Mouse (Mus musculus) liver, adult 2 months (tissue): ENCODE measurements at regions not wholly inside any gene's neighbourhood (a gene's known extent, or its start where the extent isn't known, plus 50 kb on each side); places are given as distances from the start of the nearest gene placed in this dataset.

Source experiments
- DNase-seq: peaks from one replicate; pipeline ENCODE4 v3.0.0-alpha.2; 2011; ENCODE audit warnings: low read depth, low spot score; ENCODE audit errors: extremely low read depth
- H3K27ac ChIP-seq: fragments of 200-500 bp; replicated peaks from 2 replicates; pipeline ENCODE4 v1.5.1; 2012; ENCODE audit warnings: low read depth, mild to moderate bottlenecking, control low read depth, inconsistent platforms, low read length; ENCODE audit not compliant: insufficient read depth
- H3K27me3 ChIP-seq: fragments of 200-500 bp; 2 replicates; pipeline ENCODE4 v1.6.1; 2012; ENCODE audit warnings: mild to moderate bottlenecking, moderate library complexity, low read length, inconsistent platforms; ENCODE audit not compliant: control insufficient read depth, insufficient read depth
- H3K36me3 ChIP-seq: fragments of 200-500 bp; 2 replicates; pipeline ENCODE4 v1.6.1; 2012; ENCODE audit warnings: low read length, inconsistent platforms; ENCODE audit not compliant: control insufficient read depth, insufficient read depth
- H3K4me1 ChIP-seq: fragments of 200-500 bp; 2 replicates; pipeline ENCODE4 v1.6.1; 2011; ENCODE audit warnings: low read length; ENCODE audit not compliant: control insufficient read depth, insufficient read depth
- H3K4me3 ChIP-seq: fragments of 200-500 bp; 2 replicates; pipeline ENCODE4 v1.5.1; 2011; ENCODE audit warnings: low read depth, mild to moderate bottlenecking, control low read depth, low read length, moderate library complexity; ENCODE audit not compliant: insufficient read depth
- H3K79me2 ChIP-seq: fragments of 200-500 bp; 2 replicates; pipeline ENCODE4 v1.6.1; 2012; ENCODE audit warnings: inconsistent platforms, mild to moderate bottlenecking, low read length, moderate library complexity; ENCODE audit not compliant: control insufficient read depth, insufficient read depth
- H3K9ac ChIP-seq: fragments of 200-500 bp; 2 replicates; pipeline ENCODE4 v1.6.1; 2012; ENCODE audit warnings: low read depth, mild to moderate bottlenecking, control low read depth, inconsistent platforms, low read length
- CTCF ChIP-seq: fragments of 200-500 bp; IDR thresholded peaks from 2 replicates; pipeline ENCODE4 v1.5.1; 2011; ENCODE audit warnings: low read depth, low read length, control low read depth
- POLR2A ChIP-seq: fragments of 200-500 bp; IDR thresholded peaks from 2 replicates; pipeline ENCODE4 v1.6.1; 2011; ENCODE audit warnings: low read length, control low read depth; ENCODE audit not compliant: insufficient read depth; ENCODE audit errors: extremely low read depth
- WGBS: fragments of 180-500 bp; shearing (Covaris S2); methylation state at CpG from one replicate; pipeline ENCODE4 v1.1.7; 2018; 5-methylcytosine and 5-hydroxymethylcytosine counted together

GRCm38 (mm10) chr13:78361236-78361635, 161.7 kb upstream of the Nr2f1 start:
- Histone ChIP-seq H3K9ac (no peak overlapping the region), H3K36me3 (no peaks in the 10 kb centered on the region), H3K27ac (no peak overlapping the region), H3K4me1 (no peaks in the 10 kb centered on the region), H3K27me3 (no peaks in the 10 kb centered on the region), H3K4me3 (no peak overlapping the region), H3K79me2 (no peaks in the 10 kb centered on the region)
- 61% methylated on average over 1 of the region's 1 CpGs for WGBS
- DNase-seq = no peak
- TF ChIP-seq POLR2A (no peak), CTCF (no peak)

GRCm38 (mm10) chr13:78348830-78349229, 149.3 kb upstream of the Nr2f1 start:
- Histone ChIP-seq H3K9ac (no peak overlapping the region), H3K27ac (no peak overlapping the region), H3K4me3 (no peak overlapping the region), H3K4me1 (no peaks in the 10 kb centered on the region), H3K27me3 (no peaks in the 10 kb centered on the region), H3K36me3 (no peaks in the 10 kb centered on the region), H3K79me2 (no peaks in the 10 kb centered on the region)
- no peak for DNase-seq
- 55% methylated on average over 3 of the region's 3 CpGs for WGBS
- no peak for TF ChIP-seq POLR2A
- TF ChIP-seq CTCF = no peak

GRCm38 (mm10) chr13:78324443-78325206, 125.1 kb upstream of the Nr2f1 start:
- 82% methylated on average over 4 of the region's 4 CpGs for WGBS
- Histone ChIP-seq H3K4me3 (no peak overlapping the region), H3K9ac (no peak overlapping the region), H3K27ac (no peak overlapping the region), H3K4me1 (no peaks in the 10 kb centered on the region), H3K36me3 (no peaks in the 10 kb centered on the region), H3K27me3 (no peaks in the 10 kb centered on the region), H3K79me2 (no peaks in the 10 kb centered on the region)
- DNase-seq = no peak
- no peak for TF ChIP-seq POLR2A
- no peak for TF ChIP-seq CTCF

DNA sequence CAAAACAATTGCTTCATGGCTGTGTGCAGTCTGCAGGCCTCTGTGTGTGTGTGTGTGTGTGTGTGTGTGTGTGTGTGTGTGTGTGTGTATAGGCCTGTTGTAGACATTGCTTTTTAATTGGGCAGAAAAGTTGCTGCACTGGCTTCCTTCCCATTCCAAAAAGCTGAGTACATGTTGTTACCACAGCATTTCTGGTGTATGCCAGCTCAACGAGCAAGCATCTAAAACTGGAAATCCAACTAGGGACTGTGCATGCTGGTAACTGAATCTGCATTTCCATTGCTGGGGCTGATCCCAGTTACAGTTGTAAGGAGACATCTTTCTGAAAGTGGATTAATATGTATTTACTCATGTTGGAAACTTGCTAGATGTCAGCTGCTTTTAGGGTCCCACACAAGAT, 123.6 kb upstream of the Nr2f1 start:
- no peaks in the 10 kb centered on the region for H3K4me1 ChIP-seq
- no peak overlapping the region for H3K27ac ChIP-seq
- DNase-seq = no peak
- no peak overlapping the region for H3K9ac ChIP-seq
- no peak overlapping the region for H3K4me3 ChIP-seq
- H3K79me2 ChIP-seq = no peaks in the 10 kb centered on the region
- no peaks in the 10 kb centered on the region for H3K36me3 ChIP-seq
- TF ChIP-seq POLR2A = no peak
- no peak for TF ChIP-seq CTCF
- H3K27me3 ChIP-seq = no peaks in the 10 kb centered on the region
- WGBS = 57% methylated on average over 1 of the region's 1 CpGs

GRCm38 (mm10) chr13:78318434-78318833, 118.9 kb upstream of the Nr2f1 start:
- no peak for DNase-seq
- Histone ChIP-seq H3K9ac (no peak overlapping the region), H3K4me3 (no peak overlapping the region), H3K27ac (no peak overlapping the region), H3K27me3 (no peaks in the 10 kb centered on the region), H3K79me2 (no peaks in the 10 kb centered on the region), H3K36me3 (no peaks in the 10 kb centered on the region), H3K4me1 (no peaks in the 10 kb centered on the region)
- 94% methylated on average over 2 of the region's 2 CpGs for WGBS
- TF ChIP-seq POLR2A (no peak), CTCF (no peak)

DNA sequence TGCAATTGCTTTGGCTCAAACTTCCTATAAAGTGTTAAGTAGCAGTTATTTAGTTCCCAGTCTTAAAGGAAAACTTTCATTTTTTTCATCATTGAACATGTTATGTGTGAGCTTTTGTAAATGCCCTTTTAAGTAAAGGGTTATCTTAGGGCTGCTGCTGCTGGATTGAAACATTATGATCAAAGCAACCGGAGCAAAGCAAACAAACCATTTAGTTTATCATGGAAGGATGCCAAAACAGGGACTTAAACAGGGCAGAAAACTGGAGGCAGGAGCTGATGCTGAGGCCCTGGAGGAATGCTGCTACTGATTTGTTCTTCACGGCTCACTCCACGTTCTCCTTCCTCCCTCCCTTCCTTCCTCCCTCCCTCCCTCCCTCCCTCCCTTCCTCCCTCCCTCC, 111.3 kb upstream of the Nr2f1 start:
- Histone ChIP-seq H3K79me2 (no peaks in the 10 kb centered on the region), H3K9ac (no peak overlapping the region), H3K4me3 (no peak overlapping the region), H3K27me3 (no peaks in the 10 kb centered on the region), H3K27ac (no peak overlapping the region), H3K4me1 (no peaks in the 10 kb centered on the region), H3K36me3 (no peaks in the 10 kb centered on the region)
- DNase-seq = peak; percentile 69
- TF ChIP-seq POLR2A (no peak), CTCF (no peak)
- 13% methylated on average over 3 of the region's 3 CpGs for WGBS
